ENCODE assay signal across 10 mouse cellular contexts in the genomic region with DNA sequence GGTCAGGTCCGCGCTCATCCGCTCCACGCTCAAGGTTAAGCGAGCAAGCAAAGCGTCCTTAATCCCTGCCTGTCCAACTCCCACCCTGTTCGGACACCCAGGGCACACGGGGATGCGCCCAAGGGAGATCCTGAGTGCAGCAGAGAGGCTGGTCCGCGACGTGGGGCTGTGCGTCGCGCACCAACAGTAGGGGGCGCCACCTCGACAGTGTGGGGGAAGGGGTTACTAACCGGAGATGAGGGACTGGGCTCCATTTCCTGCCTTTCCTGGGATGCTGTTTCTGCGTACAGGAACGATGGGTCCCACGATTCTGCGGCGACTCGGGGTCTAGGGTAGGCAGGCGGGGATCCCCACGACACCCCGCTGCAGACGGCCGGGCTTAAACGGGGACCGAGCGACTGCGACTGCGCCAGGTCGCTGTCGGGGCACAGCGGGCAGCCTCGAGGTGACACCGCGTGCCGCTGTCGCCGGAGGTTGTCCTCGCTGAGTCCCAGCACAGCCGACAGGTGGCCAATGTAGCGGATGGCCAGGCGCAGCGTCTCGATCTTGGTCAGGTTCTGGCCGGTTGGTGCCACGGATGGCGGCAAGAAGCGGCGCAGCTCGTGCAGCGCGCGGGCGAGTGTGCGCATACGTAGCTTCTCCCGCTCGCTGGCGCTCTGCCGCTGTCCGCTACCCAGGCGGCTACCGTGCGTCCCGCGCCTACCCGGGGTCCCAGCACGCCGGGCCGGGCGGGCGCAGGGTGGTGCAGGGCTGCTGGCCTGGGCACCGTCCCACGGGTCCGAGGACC. TPM values are rescaled to one million over a fixed set of nuclear protein-coding genes. Genes with fewer than 3 reads are reported as not detected.
DNase-seq lines count a peak whose midpoint lies in the region; ATAC-seq and TF ChIP-seq lines count a peak whose summit lies in the region.
"Had no signal": no experiment of that assay in that cellular context is flagged by ENCODE, and none has a peak within 500 bp of the region (broad histone marks: within the 10 kb centered on the region; RNA-seq: fewer than 3 reads in every experiment).

No protein-coding gene starts in this region.

- H3K4me1 ChIP-seq in ES-Bruce4 (ENCODE audit: control insufficient read depth, insufficient read depth, low read length): no peaks in the 10 kb centered on the region
- peaks cover 3% of the 10 kb centered on the region for H3K4me1 ChIP-seq in limb, embryonic 11.5 days (ENCODE audit: control insufficient read depth, insufficient read depth, low read length)
- H3K4me1 ChIP-seq in midbrain, embryonic 14.5 days (ENCODE audit: control insufficient read depth, insufficient read depth, low read length): no peaks in the 10 kb centered on the region

- H3K9me3 ChIP-seq in ES-Bruce4 (replicated peaks; ENCODE audit: control insufficient read depth, insufficient read depth, low read length, poor library complexity, severe bottlenecking): no peaks in the 10 kb centered on the region
- H3K9me3 ChIP-seq in limb, embryonic 11.5 days (ENCODE audit: control insufficient read depth, low read length): no peaks in the 10 kb centered on the region
- no peaks in the 10 kb centered on the region for H3K9me3 ChIP-seq in midbrain, embryonic 14.5 days (ENCODE audit: control insufficient read depth, low read length)

- WGBS in limb, embryonic 11.5 days: under 1% methylated on average over 79 of the region's 80 CpGs
- 1% methylated on average over 80 of the region's 80 CpGs for WGBS in midbrain, embryonic 14.5 days

- TF ChIP-seq POLR2A in ES-Bruce4 (IDR thresholded peaks at IDR 0.05; ENCODE audit: insufficient read depth, low read length): no peak

- DNase-seq in gastrocnemius, postnatal 14 days: peak; percentile 32
- DNase-seq in gastrocnemius, adult 8-10 months (ENCODE audit: low spot score in 2 of 2): no peak
- DNase-seq in embryo, embryonic 11 days: peak; percentile 75
- peak; percentile 30 to 57 for DNase-seq in heart, postnatal 10 days
- DNase-seq in limb, embryonic 11.5 days (ENCODE audit: low spot score): peak; percentile 72
- DNase-seq in midbrain, embryonic 14.5 days: peak; percentile 75
- DNase-seq in thymus, postnatal 4 days: peak; percentile 76

- H3K27ac ChIP-seq in ES-Bruce4 (ENCODE audit: insufficient read depth, low read length): no peak overlapping the region
- H3K27ac ChIP-seq in limb, embryonic 11.5 days (replicated peaks; ENCODE audit: low read depth, low read length): no peak overlapping the region
- H3K27ac ChIP-seq in midbrain, embryonic 14.5 days (replicated peaks; ENCODE audit: low read depth, low read length): no peak overlapping the region

- TF ChIP-seq CTCF in ES-Bruce4 (IDR thresholded peaks at IDR 0.05; ENCODE audit: low read depth, low read length): peak; percentile 79

- no peaks in the 10 kb centered on the region for H3K36me3 ChIP-seq in ES-Bruce4 (ENCODE audit: control insufficient read depth, insufficient read depth, low read length, poor library complexity, severe bottlenecking)
- no peaks in the 10 kb centered on the region for H3K36me3 ChIP-seq in limb, embryonic 11.5 days (ENCODE audit: control insufficient read depth, insufficient read depth, low read length)
- no peaks in the 10 kb centered on the region for H3K36me3 ChIP-seq in midbrain, embryonic 14.5 days (ENCODE audit: control insufficient read depth, insufficient read depth, low read length)

- H3K9ac ChIP-seq in ES-Bruce4 (ENCODE audit: low read depth, poor library complexity, severe bottlenecking): peak overlapping the region; percentile 16
- peak overlapping the region; percentile 43; the same call in 1 of the 2 replicates for H3K9ac ChIP-seq in limb, embryonic 11.5 days (ENCODE audit: low read length)
- H3K9ac ChIP-seq in midbrain, embryonic 14.5 days (replicated peaks; ENCODE audit: low read length): peak overlapping the region; percentile 46

- H3K4me2 ChIP-seq in limb, embryonic 11.5 days (ENCODE audit: low read depth, severe bottlenecking): peak overlapping the region; percentile 71
- H3K4me2 ChIP-seq in midbrain, embryonic 14.5 days (ENCODE audit: low read length): peak overlapping the region; percentile 69

- peak overlapping the region; percentile 65 for H3K4me3 ChIP-seq in ES-Bruce4 (ENCODE audit: low read depth, low read length)
- peak overlapping the region; percentile 40 for H3K4me3 ChIP-seq in limb, embryonic 11.5 days (ENCODE audit: low read depth, low read length)
- H3K4me3 ChIP-seq in midbrain, embryonic 14.5 days (replicated peaks; ENCODE audit: low read depth, low read length): peak overlapping the region; percentile 44

- peak; percentile 45 for ATAC-seq in limb, embryonic 11.5 days (ENCODE audit: insufficient number of reproducible peaks, low FRiP score, low TSS enrichment, low read depth)
- no peak for ATAC-seq in midbrain, embryonic 14.5 days (ENCODE audit: low FRiP score, low TSS enrichment)
- ATAC-seq: Patski had no signal

- H3K27me3 ChIP-seq in ES-Bruce4 (ENCODE audit: control insufficient read depth, insufficient read depth, low read length, poor library complexity, severe bottlenecking): no peaks in the 10 kb centered on the region
- peaks cover 45% of the 10 kb centered on the region for H3K27me3 ChIP-seq in limb, embryonic 11.5 days (ENCODE audit: control insufficient read depth, insufficient read depth, low read length)
- H3K27me3 ChIP-seq in midbrain, embryonic 14.5 days (ENCODE audit: control insufficient read depth, insufficient read depth, low read length): peaks cover 33% of the 10 kb centered on the region

- TF ChIP-seq EP300 in ES-Bruce4 (IDR thresholded peaks at IDR 0.05; ENCODE audit: insufficient read depth, low read depth, low read length): no peak

- intact Hi-C loops in gastrocnemius, postnatal 14 days (cut with DNase I; ENCODE audit: low total_unique reads): no loop called here
- intact Hi-C loops in heart, postnatal 10 days (cut with DNase I): no loop called here

RNA-seq across cellular contexts. Expression of a gene that starts 0.8 kb away (rescaled TPM):
- not detected for total RNA-seq in gastrocnemius, postnatal 14 days (2021)
- total RNA-seq in gastrocnemius, adult 8-10 months (2022): not detected
- polyA plus RNA-seq in ES-Bruce4 (2011; ENCODE audit: insufficient read depth, insufficient read length, low read depth, missing spikeins): not detected in 2 replicates
- total RNA-seq in heart, postnatal 10 days (2021): not detected
- not detected in 2 replicates for polyA plus RNA-seq in limb, embryonic 11.5 days (2014; fragmentation: Nextera tagmentation; extraction: Ambion mirVana)
- 0.23 and 0.33 TPM in 2 replicates for polyA plus RNA-seq in midbrain, embryonic 14.5 days (2014; fragmentation: Nextera tagmentation; extraction: Ambion mirVana)
- total RNA-seq: left cerebral cortex, postnatal 36 days had no signal
- polyA plus RNA-seq: Patski had no signal

RNA-seq across cellular contexts. Expression of a gene that starts 17.7 kb away (rescaled TPM):
- not detected for total RNA-seq in gastrocnemius, postnatal 14 days (2021)
- not detected for total RNA-seq in gastrocnemius, adult 8-10 months (2022)
- polyA plus RNA-seq in ES-Bruce4 (2011; ENCODE audit: insufficient read depth, insufficient read length, low read depth, missing spikeins): 1.2 and 1.5 TPM in 2 replicates
- under 1 TPM; 0.12 to 0.40 TPM for total RNA-seq in heart, postnatal 10 days (2021)
- polyA plus RNA-seq in limb, embryonic 11.5 days (2014; fragmentation: Nextera tagmentation; extraction: Ambion mirVana): 0.13 and 0.32 TPM in 2 replicates
- polyA plus RNA-seq in midbrain, embryonic 14.5 days (2014; fragmentation: Nextera tagmentation; extraction: Ambion mirVana): 1.1 and 1.8 TPM in 2 replicates

RNA-seq across cellular contexts. Expression of a gene that starts 49.9 kb away (rescaled TPM):
- total RNA-seq in gastrocnemius, postnatal 14 days (2021): not detected
- under 1 TPM in 2 of 4 experiments, not detected in 2; 0.11 to 0.13 TPM for total RNA-seq in gastrocnemius, adult 8-10 months (2022)
- 0.97 and 1.9 TPM in 2 replicates for polyA plus RNA-seq in ES-Bruce4 (2011; ENCODE audit: insufficient read depth, insufficient read length, low read depth, missing spikeins)
- total RNA-seq in heart, postnatal 10 days (2021): under 1 TPM; 0.14 to 0.15 TPM
- 0.07 TPM in 1 of 2 replicates, not detected in the other for polyA plus RNA-seq in limb, embryonic 11.5 days (2014; fragmentation: Nextera tagmentation; extraction: Ambion mirVana)
- polyA plus RNA-seq in midbrain, embryonic 14.5 days (2014; fragmentation: Nextera tagmentation; extraction: Ambion mirVana): 0.14 TPM in 1 of 2 replicates, not detected in the other

RNA-seq across cellular contexts. Expression of a gene that starts 49.9 kb away (rescaled TPM):
- 1 to 10 TPM; 4.9 to 5.4 TPM for total RNA-seq in gastrocnemius, postnatal 14 days (2021)
- 10 to 100 TPM; 12.3 to 17.2 (median 12.7) TPM for total RNA-seq in gastrocnemius, adult 8-10 months (2022)
- polyA plus RNA-seq in ES-Bruce4 (2011; ENCODE audit: insufficient read depth, insufficient read length, low read depth, missing spikeins): 7.8 and 8.7 TPM in 2 replicates
- total RNA-seq in heart, postnatal 10 days (2021): 10 to 100 TPM; 13.3 to 16.5 TPM
- polyA plus RNA-seq in limb, embryonic 11.5 days (2014; fragmentation: Nextera tagmentation; extraction: Ambion mirVana): 9.7 and 14.9 TPM in 2 replicates
- polyA plus RNA-seq in midbrain, embryonic 14.5 days (2014; fragmentation: Nextera tagmentation; extraction: Ambion mirVana): 10.1 and 11.4 TPM in 2 replicates

Comparison
In these comparisons a context has a peak if more than half of its experiments do, and no peak if none do; other contexts are left out.
1. DNase-seq: peak in gastrocnemius, postnatal 14 days (single experiment), embryo, embryonic 11 days (single experiment), heart, postnatal 10 days (2 of 2), limb, embryonic 11.5 days (single experiment), midbrain, embryonic 14.5 days (single experiment) and thymus, postnatal 4 days (single experiment); none in gastrocnemius, adult 8-10 months (0 of 2).
2. Peak in every context shown above with its lines, with median percentiles within 50 percentile points of each other: H3K4me3 ChIP-seq and H3K9ac ChIP-seq.